Mouse (Mus musculus): Measurements from ENCODE around the gene BC049715. TPM values are rescaled to one million over a fixed set of nuclear protein-coding genes. Genes with fewer than 3 reads are reported as not detected.

The BC049715 gene
- polyA plus RNA-seq, 1 experiment = 1.3 TPM

- Histone ChIP-seq H3K27ac (ENCODE audit: insufficient read depth, low read depth, low read length) (peak overlapping the region; percentile 53; the same call in 1 of the 2 replicates), H3K36me3 (ENCODE audit: control insufficient read depth, insufficient read depth, low read length) (no peaks in the 10 kb centered on the region), H3K27me3 (replicated peaks; ENCODE audit: control insufficient read depth, insufficient read depth, low read length) (no peaks in the 10 kb centered on the region), H3K4me1 (ENCODE audit: control insufficient read depth, insufficient read depth, low read length) (peaks cover 6% of the 10 kb centered on the region), H3K4me3 (ENCODE audit: insufficient read depth, low read depth, low read length) (peak overlapping the region; percentile 20)
- no peak for TF ChIP-seq POLR2A (IDR thresholded peaks at IDR 0.05; ENCODE audit: low read depth, low read length)
- TF ChIP-seq CTCF (conservative IDR thresholded peaks at IDR 0.05; ENCODE audit: insufficient read depth, insufficient read length, low read depth, low read length) = no peak
- 44% methylated on average over 14 of the region's 14 CpGs for WGBS
- peak; percentile 27 for DNase-seq
These were observed 28.7 kb downstream of the BC049715 start for GRCm38 (mm10) chr6:136856071-136856636.

GRCm38 (mm10) chr6:136857186-136857872 lies 29.9 kb downstream of the BC049715 start, which contains the start of gene Art4:
TSS of gene Art4 (minus strand) at chr6:136857733.
- 61% methylated on average over 18 of the region's 18 CpGs for WGBS
- DNase-seq = peak; percentile 25

GRCm38 (mm10) chr6:136857873-136858260 lies 30.4 kb downstream of the BC049715 start:
- no peaks in the 10 kb centered on the region for H3K36me3 ChIP-seq (ENCODE audit: control insufficient read depth, insufficient read depth, low read length)
- H3K4me3 ChIP-seq (ENCODE audit: insufficient read depth, low read depth, low read length) = no peak overlapping the region
- H3K27me3 ChIP-seq (replicated peaks; ENCODE audit: control insufficient read depth, insufficient read depth, low read length) = no peaks in the 10 kb centered on the region
- peak overlapping the region; percentile 50 for H3K27ac ChIP-seq (ENCODE audit: insufficient read depth, low read depth, low read length)
- H3K4me1 ChIP-seq (ENCODE audit: control insufficient read depth, insufficient read depth, low read length) = peaks cover 1% of the 10 kb centered on the region
- no peak for TF ChIP-seq CTCF (conservative IDR thresholded peaks at IDR 0.05; ENCODE audit: insufficient read depth, insufficient read length, low read depth, low read length)
- no peak for TF ChIP-seq POLR2A (IDR thresholded peaks at IDR 0.05; ENCODE audit: low read depth, low read length)
- 35% methylated on average over 11 of the region's 11 CpGs for WGBS
- DNase-seq = peak; percentile 63

More at GRCm38 (mm10) chr6:136857186-136857872, 29.9 kb downstream of the BC049715 start, which contains the start of gene Art4:
- peak within 1 kb of the TSS; percentile 50 for H3K27ac ChIP-seq (ENCODE audit: insufficient read depth, low read depth, low read length)
- H3K4me3 ChIP-seq (ENCODE audit: insufficient read depth, low read depth, low read length) = peak within 1 kb of the TSS; percentile 9
- peaks cover 6% of the 10 kb centered on the region for H3K4me1 ChIP-seq (ENCODE audit: control insufficient read depth, insufficient read depth, low read length)
- H3K27me3 ChIP-seq (replicated peaks; ENCODE audit: control insufficient read depth, insufficient read depth, low read length) = no peaks in the 10 kb centered on the region
- no peaks in the 10 kb centered on the region for H3K36me3 ChIP-seq (ENCODE audit: control insufficient read depth, insufficient read depth, low read length)
- TF ChIP-seq POLR2A (IDR thresholded peaks at IDR 0.05; ENCODE audit: low read depth, low read length) (no peak), CTCF (conservative IDR thresholded peaks at IDR 0.05; ENCODE audit: insufficient read depth, insufficient read length, low read depth, low read length) (no peak)

- Histone ChIP-seq H3K4me1 (ENCODE audit: control insufficient read depth, insufficient read depth, low read length) (no peaks in the 10 kb centered on the region), H3K27me3 (replicated peaks; ENCODE audit: control insufficient read depth, insufficient read depth, low read length) (no peaks in the 10 kb centered on the region), H3K4me3 (ENCODE audit: insufficient read depth, low read depth, low read length) (no peak overlapping the region), H3K27ac (ENCODE audit: insufficient read depth, low read depth, low read length) (0 out of 2 replicates have a peak overlapping the region, but pooled peaks have one; percentile 13), H3K36me3 (ENCODE audit: control insufficient read depth, insufficient read depth, low read length) (no peaks in the 10 kb centered on the region)
- TF ChIP-seq CTCF (conservative IDR thresholded peaks at IDR 0.05; ENCODE audit: insufficient read depth, insufficient read length, low read depth, low read length) = no peak
- TF ChIP-seq POLR2A (IDR thresholded peaks at IDR 0.05; ENCODE audit: low read depth, low read length) = no peak
- WGBS = 69% methylated on average over 8 of the region's 8 CpGs
- no peak for DNase-seq
These were observed 31.0 kb downstream of the BC049715 start for GRCm38 (mm10) chr6:136858420-136858819.

DNA sequence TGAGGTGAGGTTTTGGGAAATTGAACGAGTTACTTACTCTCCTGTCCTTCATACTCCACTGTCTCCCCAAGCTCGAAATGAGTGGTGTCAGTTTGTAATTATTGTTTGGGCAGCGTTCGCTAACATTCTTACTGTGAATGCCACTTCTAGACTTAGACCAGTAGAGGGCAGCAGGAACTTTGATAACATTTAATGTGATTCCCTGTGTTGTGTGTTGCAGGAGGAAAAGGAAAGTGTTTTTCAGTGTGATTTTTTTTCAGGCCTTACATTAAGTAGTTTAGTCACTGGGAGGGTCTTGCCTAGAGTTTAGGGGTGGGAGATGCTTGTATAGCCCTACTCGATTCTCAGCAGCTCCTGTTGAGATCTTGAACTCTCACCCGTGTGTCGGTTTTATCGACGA lies 33.6 kb downstream of the BC049715 start:
- Histone ChIP-seq H3K4me1 (ENCODE audit: control insufficient read depth, insufficient read depth, low read length) (no peaks in the 10 kb centered on the region), H3K36me3 (ENCODE audit: control insufficient read depth, insufficient read depth, low read length) (no peaks in the 10 kb centered on the region), H3K27ac (ENCODE audit: insufficient read depth, low read depth, low read length) (no peak overlapping the region), H3K27me3 (replicated peaks; ENCODE audit: control insufficient read depth, insufficient read depth, low read length) (no peaks in the 10 kb centered on the region), H3K4me3 (ENCODE audit: insufficient read depth, low read depth, low read length) (no peak overlapping the region)
- WGBS = 38% methylated on average over 9 of the region's 9 CpGs
- DNase-seq = peak; percentile 68
- TF ChIP-seq POLR2A (IDR thresholded peaks at IDR 0.05; ENCODE audit: low read depth, low read length) (no peak), CTCF (conservative IDR thresholded peaks at IDR 0.05; ENCODE audit: insufficient read depth, insufficient read length, low read depth, low read length) (0 out of 2 replicates have a peak, but pooled peaks have one; percentile 11)

- no peaks in the 10 kb centered on the region for H3K27me3 ChIP-seq (replicated peaks; ENCODE audit: control insufficient read depth, insufficient read depth, low read length)
- TF ChIP-seq CTCF (conservative IDR thresholded peaks at IDR 0.05; ENCODE audit: insufficient read depth, insufficient read length, low read depth, low read length) = no peak
- WGBS = 91% methylated on average over 5 of the region's 5 CpGs
- no peak overlapping the region for H3K4me3 ChIP-seq (ENCODE audit: insufficient read depth, low read depth, low read length)
- no peaks in the 10 kb centered on the region for H3K4me1 ChIP-seq (ENCODE audit: control insufficient read depth, insufficient read depth, low read length)
- no peak for DNase-seq
- no peak overlapping the region for H3K27ac ChIP-seq (ENCODE audit: insufficient read depth, low read depth, low read length)
- no peaks in the 10 kb centered on the region for H3K36me3 ChIP-seq (ENCODE audit: control insufficient read depth, insufficient read depth, low read length)
These were observed 37.9 kb downstream of the BC049715 start for GRCm38 (mm10) chr6:136865360-136865759.

DNA sequence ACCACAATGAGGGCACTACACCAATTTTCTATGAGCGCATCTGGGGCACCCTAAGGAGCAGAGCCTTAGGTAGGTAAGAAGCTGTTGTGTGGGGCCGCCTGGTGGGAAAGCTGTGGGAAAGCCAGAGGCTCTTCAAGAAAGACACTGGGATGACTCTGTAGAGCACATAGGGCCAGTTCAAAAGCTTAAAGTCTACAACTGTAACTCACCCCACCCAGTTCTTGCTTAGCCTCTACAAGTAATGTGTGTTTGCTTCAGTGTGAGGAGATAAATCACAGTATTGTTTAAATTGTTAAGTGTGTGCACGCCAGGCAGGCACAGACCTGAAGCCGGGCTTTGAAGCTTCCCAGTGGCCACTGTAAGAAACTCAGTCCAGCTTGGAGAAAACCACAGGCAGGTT lies 38.7 kb downstream of the BC049715 start:
- H3K27me3 ChIP-seq (replicated peaks; ENCODE audit: control insufficient read depth, insufficient read depth, low read length) = no peaks in the 10 kb centered on the region
- H3K4me3 ChIP-seq (ENCODE audit: insufficient read depth, low read depth, low read length) = no peak overlapping the region
- H3K4me1 ChIP-seq (ENCODE audit: control insufficient read depth, insufficient read depth, low read length) = no peaks in the 10 kb centered on the region
- H3K27ac ChIP-seq (ENCODE audit: insufficient read depth, low read depth, low read length) = no peak overlapping the region
- TF ChIP-seq CTCF (conservative IDR thresholded peaks at IDR 0.05; ENCODE audit: insufficient read depth, insufficient read length, low read depth, low read length) = no peak
- TF ChIP-seq POLR2A (IDR thresholded peaks at IDR 0.05; ENCODE audit: low read depth, low read length) = no peak
- WGBS = 92% methylated on average over 4 of the region's 4 CpGs
- no peaks in the 10 kb centered on the region for H3K36me3 ChIP-seq (ENCODE audit: control insufficient read depth, insufficient read depth, low read length)
- DNase-seq = no peak
